Mouse (Mus musculus) cortical plate, adult 2 months (tissue): ENCODE measurements around the gene Pla2g5. TPM values are rescaled to one million over a fixed set of nuclear protein-coding genes. Genes with fewer than 3 reads are reported as not detected.
"Not testable (repeated sequence)": the region's sequence is repeated elsewhere in the genome, so short reads cannot be mapped to it uniquely, and the experiment has no call there.

ENCODE experiments used
- H3K27ac ChIP-seq: fragments of 200-500 bp; 2 replicates; pipeline ENCODE4 v1.5.1; 2012; ENCODE audit warnings: low read length, control low read depth, inconsistent platforms; ENCODE audit not compliant: insufficient read depth
- H3K4me1 ChIP-seq: fragments of 200-500 bp; 2 replicates; pipeline ENCODE4 v1.6.1; 2011; ENCODE audit warnings: low read length; ENCODE audit not compliant: control insufficient read depth, insufficient read depth
- H3K4me3 ChIP-seq: fragments of 200-500 bp; 2 replicates; pipeline ENCODE4 v1.5.1; 2011; ENCODE audit warnings: mild to moderate bottlenecking, low read length, control low read depth; ENCODE audit not compliant: insufficient read depth
- CTCF ChIP-seq: fragments of 200-500 bp; IDR thresholded peaks from 2 replicates; pipeline ENCODE4 v1.5.1; 2011; ENCODE audit warnings: mild to moderate bottlenecking, control low read depth, low read length; ENCODE audit not compliant: insufficient read depth; ENCODE audit errors: extremely low read depth
- POLR2A ChIP-seq: fragments of 200-500 bp; IDR thresholded peaks from 2 replicates; pipeline ENCODE4 v1.6.1; 2011; ENCODE audit warnings: mild to moderate bottlenecking, low read length, control low read depth; ENCODE audit not compliant: insufficient read depth; ENCODE audit errors: extremely low read depth
- polyA plus RNA-seq: library from polyadenylated mRNA; depleted of rRNA; stranded (reverse); fragments of >200 nt; gene quantifications from 2 replicates; pipeline ENCODE4 v1.2.3, GENCODE M21; 2012

Pla2g5 gene
- polyA plus RNA-seq, 1 experiment: 4.2 TPM

- no peaks in the 10 kb centered on the region for H3K4me1 ChIP-seq
- H3K27ac ChIP-seq: no peak overlapping the region
- no peak overlapping the region for H3K4me3 ChIP-seq
- TF ChIP-seq CTCF (no peak), POLR2A (no peak)
Observed at GRCm38 (mm10) chr4:138825751-138826567, 37.3 kb downstream of the Pla2g5 start.

GRCm38 (mm10) chr4:138824660-138825059 lies 38.6 kb downstream of the Pla2g5 start:
- no peak overlapping the region for H3K27ac ChIP-seq
- H3K4me1 ChIP-seq: no peaks in the 10 kb centered on the region
- TF ChIP-seq POLR2A (no peak), CTCF (0 out of 2 replicates have a peak, but pooled peaks have one; percentile 25)
- H3K4me3 ChIP-seq: no peak overlapping the region

- not testable (repeated sequence) for H3K4me3 ChIP-seq, H3K4me1 ChIP-seq, H3K27ac ChIP-seq
Observed at GRCm38 (mm10) chr4:138824161-138824560, 39.1 kb downstream of the Pla2g5 start.

GRCm38 (mm10) chr4:138821036-138821435 lies 42.2 kb downstream of the Pla2g5 start:
- no peaks in the 10 kb centered on the region for H3K4me1 ChIP-seq
- TF ChIP-seq CTCF (no peak), POLR2A (no peak)
- H3K4me3 ChIP-seq: no peak overlapping the region
- no peak overlapping the region for H3K27ac ChIP-seq

- no peak overlapping the region for H3K27ac ChIP-seq
- TF ChIP-seq CTCF (no peak), POLR2A (no peak)
- no peaks in the 10 kb centered on the region for H3K4me1 ChIP-seq
- no peak overlapping the region for H3K4me3 ChIP-seq
Observed at GRCm38 (mm10) chr4:138819101-138819500, 44.2 kb downstream of the Pla2g5 start.

- no peaks in the 10 kb centered on the region for H3K4me1 ChIP-seq
- no peak overlapping the region for H3K4me3 ChIP-seq
- TF ChIP-seq POLR2A: no peak
- TF ChIP-seq CTCF: no peak
- H3K27ac ChIP-seq: no peak overlapping the region
Observed at GRCm38 (mm10) chr4:138817736-138818135, 45.5 kb downstream of the Pla2g5 start.

GRCm38 (mm10) chr4:138816166-138816565 lies 47.1 kb downstream of the Pla2g5 start:
- Histone ChIP-seq H3K4me1 (no peaks in the 10 kb centered on the region), H3K27ac (no peak overlapping the region), H3K4me3 (no peak overlapping the region)
- TF ChIP-seq POLR2A (no peak), CTCF (no peak)

GRCm38 (mm10) chr4:138806920-138807541 lies 56.3 kb downstream of the Pla2g5 start:
- no peak overlapping the region for H3K4me3 ChIP-seq
- peaks cover 7% of the 10 kb centered on the region for H3K4me1 ChIP-seq
- TF ChIP-seq CTCF (no peak), POLR2A (no peak)
- no peak overlapping the region for H3K27ac ChIP-seq

GRCm38 (mm10) chr4:138806160-138806559 lies 57.1 kb downstream of the Pla2g5 start:
- Histone ChIP-seq H3K4me3 (no peak overlapping the region), H3K27ac (no peak overlapping the region), H3K4me1 (peaks cover 10% of the 10 kb centered on the region)
- TF ChIP-seq CTCF: no peak

- TF ChIP-seq POLR2A: no peak
- TF ChIP-seq CTCF: no peak
- 0 out of 2 replicates have a peak overlapping the region, but pooled peaks have one; percentile 9 for H3K27ac ChIP-seq
- peaks cover 14% of the 10 kb centered on the region for H3K4me1 ChIP-seq
- no peak overlapping the region for H3K4me3 ChIP-seq
Observed at GRCm38 (mm10) chr4:138805248-138805647, 58.0 kb downstream of the Pla2g5 start.

- Histone ChIP-seq H3K27ac (peak overlapping the region; percentile 96), H3K4me1 (peaks cover 14% of the 10 kb centered on the region), H3K4me3 (no peak overlapping the region)
- TF ChIP-seq CTCF: no peak
- TF ChIP-seq POLR2A: no peak
Observed at GRCm38 (mm10) chr4:138802917-138803316, 60.4 kb downstream of the Pla2g5 start.
